Mouse (Mus musculus) brain, embryonic 14.5 days (tissue): Measurements from ENCODE around the gene Gmds. TPM values are rescaled to one million over a fixed set of nuclear protein-coding genes. Genes with fewer than 3 reads are reported as not detected.

Experiments
- DNase-seq: peaks from one replicate; pipeline ENCODE4 v3.0.0-alpha.2; 2011; ENCODE audit warnings: low read depth
- CTCF ChIP-seq: fragments of 200-500 bp; IDR thresholded peaks from 2 replicates; pipeline ENCODE4 v1.5.1; 2012; ENCODE audit warnings: inconsistent platforms, mild to moderate bottlenecking, moderate library complexity, borderline replicate concordance; ENCODE audit not compliant: insufficient read depth, insufficient read length; ENCODE audit errors: extremely low read depth
- POLR2A ChIP-seq: fragments of 200-500 bp; IDR thresholded peaks from 2 replicates; pipeline ENCODE4 v1.6.1; 2012; ENCODE audit warnings: mild to moderate bottlenecking, inconsistent platforms, borderline replicate concordance; ENCODE audit not compliant: poor library complexity, insufficient read depth, insufficient read length, severe bottlenecking; ENCODE audit errors: extremely low read depth
- polyA plus RNA-seq: library from polyadenylated mRNA; depleted of rRNA; stranded (reverse); fragments of >200 nt; gene quantifications from 2 replicates; pipeline ENCODE4 v1.2.3, GENCODE M21; 2012

Gene Gmds
- polyA plus RNA-seq, 1 experiment: 19.8 TPM

- TF ChIP-seq CTCF (no peak), POLR2A (no peak)
- DNase-seq: no peak
These were observed 21.2 kb downstream of the Gmds start for GRCm38 (mm10) chr13:32317354-32317753.

GRCm38 (mm10) chr13:32312663-32313062, 25.9 kb downstream of the Gmds start:
- TF ChIP-seq POLR2A (no peak), CTCF (peak; percentile 63; the same call in 1 of the 2 replicates)
- DNase-seq: peak; percentile 47

- DNase-seq: no peak
- no peak for TF ChIP-seq POLR2A
- no peak for TF ChIP-seq CTCF
These were observed 27.1 kb downstream of the Gmds start for GRCm38 (mm10) chr13:32311476-32311875.

- TF ChIP-seq POLR2A: no peak
- TF ChIP-seq CTCF: no peak
- peak; percentile 12 for DNase-seq
These were observed 40.1 kb downstream of the Gmds start for GRCm38 (mm10) chr13:32298456-32298855.

GRCm38 (mm10) chr13:32297398-32297797, 41.1 kb downstream of the Gmds start:
- TF ChIP-seq CTCF (peak; percentile 56; the same call in 1 of the 2 replicates), POLR2A (no peak)
- peak; percentile 59 for DNase-seq

GRCm38 (mm10) chr13:32294416-32295195, 43.9 kb downstream of the Gmds start:
- DNase-seq: peak; percentile 36
- TF ChIP-seq CTCF (no peak), POLR2A (no peak)

- DNase-seq: no peak
- TF ChIP-seq POLR2A (no peak), CTCF (no peak)
These were observed 65.5 kb downstream of the Gmds start for GRCm38 (mm10) chr13:32272937-32273496.

- TF ChIP-seq CTCF (no peak), POLR2A (no peak)
These were observed 68.8 kb downstream of the Gmds start for GRCm38 (mm10) chr13:32269757-32270156.

GRCm38 (mm10) chr13:32269261-32269660, 69.3 kb downstream of the Gmds start:
- no peak for TF ChIP-seq CTCF
- no peak for TF ChIP-seq POLR2A
- no peak for DNase-seq

More at GRCm38 (mm10) chr13:32269757-32270156, 68.8 kb downstream of the Gmds start:
- DNase-seq: no peak

GRCm38 (mm10) chr13:32268284-32268683, 70.3 kb downstream of the Gmds start:
- peak; percentile 63 for DNase-seq

GRCm38 (mm10) chr13:32267184-32267775, 71.3 kb downstream of the Gmds start:
- TF ChIP-seq CTCF (no peak), POLR2A (no peak)
- DNase-seq: peak; percentile 61

More at GRCm38 (mm10) chr13:32268284-32268683, 70.3 kb downstream of the Gmds start:
- TF ChIP-seq POLR2A: no peak
- no peak for TF ChIP-seq CTCF
